22 mouse cellular contexts compared by ENCODE assay signal in the genomic region with DNA sequence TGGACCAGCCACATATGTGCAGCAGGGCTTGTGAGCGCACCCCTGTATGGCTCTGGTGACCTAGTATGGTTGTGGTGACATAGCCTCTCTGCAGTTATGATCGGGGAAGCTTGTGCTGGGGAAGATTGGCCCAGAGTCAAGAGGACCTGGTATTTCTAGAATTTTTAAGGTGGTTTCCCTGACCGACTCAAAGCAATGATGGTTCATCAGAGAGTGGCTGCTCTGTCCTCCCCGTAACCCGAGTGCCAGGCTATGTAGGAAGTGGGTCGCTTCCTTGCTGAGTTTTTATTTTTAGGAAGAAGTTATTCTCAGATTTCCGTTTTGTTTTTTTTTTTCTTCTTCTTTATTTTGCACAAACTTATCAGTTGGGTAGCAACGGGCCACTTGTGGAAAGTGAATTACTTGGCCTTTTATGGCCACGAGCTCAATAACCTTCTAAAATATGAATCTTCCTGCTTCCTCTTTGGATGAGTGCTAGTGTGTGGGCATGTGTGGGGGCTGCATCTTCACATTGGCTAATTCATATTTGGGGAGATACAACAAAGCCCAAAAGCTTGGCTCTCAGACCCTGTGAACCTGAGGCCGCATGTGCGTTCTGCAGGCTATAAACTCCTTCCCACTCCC.
DNase-seq lines count a peak whose midpoint lies in the region; ATAC-seq and TF ChIP-seq lines count a peak whose summit lies in the region.
"Had no signal": no experiment of that assay in that cellular context is flagged by ENCODE, and none has a peak within 500 bp of the region (broad histone marks: within the 10 kb centered on the region; RNA-seq: fewer than 3 reads in every experiment).

No protein-coding gene starts in this region.

- 14% methylated on average over 11 of the region's 11 CpGs for WGBS in macrophage (ENCODE audit: missing documents)
- WGBS in stomach, embryonic 16.5 days: 78% methylated on average over 11 of the region's 11 CpGs

- H3K4me3 ChIP-seq in left cerebral cortex, adult 2 months: no peak overlapping the region
- H3K4me3 ChIP-seq in macrophage (ENCODE audit: inconsistent target): no peak overlapping the region
- no peak overlapping the region for H3K4me3 ChIP-seq in stomach, embryonic 16.5 days (replicated peaks; ENCODE audit: low read length)
- H3K4me3 ChIP-seq: embryonic facial prominence, embryonic 10.5 days; heart, embryonic 10.5 days; hindbrain, embryonic 15.5 days; liver, embryonic 12.5 days; midbrain, embryonic 12.5 days had no signal

- no peak overlapping the region for H3K9ac ChIP-seq in stomach, embryonic 16.5 days (ENCODE audit: low read length)
- H3K9ac ChIP-seq: forebrain, postnatal 0 days; hindbrain, embryonic 15.5 days; liver, embryonic 12.5 days; midbrain, embryonic 12.5 days had no signal

- ATAC-seq in stomach, embryonic 16.5 days (ENCODE audit: insufficient read depth, low FRiP score): no peak
- ATAC-seq: CD4-positive, CD25-positive, alpha-beta regulatory T cell, adult 4 months; forebrain, postnatal 0 days; liver, embryonic 12.5 days; lung, postnatal 0 days had no signal

- no peak overlapping the region for H3K4me2 ChIP-seq in stomach, embryonic 16.5 days (ENCODE audit: low read depth, low read length)
- H3K4me2 ChIP-seq: hindbrain, embryonic 15.5 days; liver, embryonic 12.5 days; midbrain, embryonic 12.5 days had no signal

- peaks cover 19% of the 10 kb centered on the region for H3K4me1 ChIP-seq in stomach, embryonic 16.5 days (ENCODE audit: control insufficient read depth, insufficient read depth, low read length)

- no peaks in the 10 kb centered on the region for H3K79me2 ChIP-seq in macrophage (ENCODE audit: inconsistent target)

- TF ChIP-seq CTCF in left cerebral cortex, adult 2 months (IDR thresholded peaks at IDR 0.05): no peak

- no peaks in the 10 kb centered on the region for H3K27me3 ChIP-seq in stomach, embryonic 16.5 days (ENCODE audit: control insufficient read depth, insufficient read depth, low read length)
- H3K27me3 ChIP-seq: hindbrain, embryonic 15.5 days; liver, embryonic 12.5 days; midbrain, embryonic 12.5 days had no signal

- H3K27ac ChIP-seq in left cerebral cortex, adult 2 months: peak overlapping the region; percentile 38; the same call in 1 of the 2 replicates
- peak overlapping the region; percentile 46 for H3K27ac ChIP-seq in macrophage
- peak overlapping the region; percentile 58 for H3K27ac ChIP-seq in stomach, embryonic 16.5 days (ENCODE audit: low read length)
- H3K27ac ChIP-seq: embryonic facial prominence, embryonic 10.5 days; heart, embryonic 10.5 days; hindbrain, embryonic 15.5 days; liver, embryonic 12.5 days; midbrain, embryonic 12.5 days had no signal

- no peaks in the 10 kb centered on the region for H3K36me3 ChIP-seq in macrophage (ENCODE audit: inconsistent target)
- H3K36me3 ChIP-seq in stomach, embryonic 16.5 days (ENCODE audit: control insufficient read depth, insufficient read depth, low read length): no peaks in the 10 kb centered on the region

- no peak for DNase-seq in left cerebral cortex, adult 2 months (ENCODE audit: extremely low spot score in 1 of 2, low spot score in 2 of 2)
- DNase-seq in left cerebral cortex, postnatal 14 days (ENCODE audit: low spot score in 2 of 2): no peak
- peak; percentile 22 for DNase-seq in brain, adult 2 months (ENCODE audit: low read depth, low spot score)
- DNase-seq in lung, adult 18-20 months: no peak
- DNase-seq in thymus, postnatal 10 days (ENCODE audit: low spot score in 2 of 2): no peak
- DNase-seq: cerebellum, adult 11 months; cerebellum, postnatal 14 days; forebrain, postnatal 0 days; gastrocnemius, postnatal 25 days; heart, postnatal 10 days; kidney, adult 2 months; left cerebral cortex, postnatal 4 days; thymus, adult 2 months had no signal

- intact Hi-C loops in left cerebral cortex, adult 2 months (cut with DNase I): loop anchor here (5.0 to 10.0 kb wide), 2 partner anchors 73 to 96 kb away; no protein-coding TSS in a partner anchor
- intact Hi-C loops in left cerebral cortex, postnatal 14 days (cut with DNase I): loop anchor here (5.0 kb wide), 1 partner anchor 96 kb away; no protein-coding TSS in a partner anchor

- no peaks in the 10 kb centered on the region for H3K9me3 ChIP-seq in stomach, embryonic 16.5 days (replicated peaks; ENCODE audit: control insufficient read depth, low read length)
- H3K9me3 ChIP-seq: embryonic facial prominence, embryonic 10.5 days; heart, embryonic 10.5 days; hindbrain, embryonic 15.5 days; liver, embryonic 12.5 days; midbrain, embryonic 12.5 days had no signal
